Mouse (Mus musculus) G1E (cell line): ENCODE data around the gene Tssc4.

Source experiments
- CTCF ChIP-seq: IDR thresholded peaks from 2 replicates; pipeline ENCODE4 v1.5.1; 2012; ENCODE audit warnings: low read depth, low read length, inconsistent platforms, mixed read lengths
- GATA1 ChIP-seq: IDR thresholded peaks from 2 replicates; pipeline ENCODE4 v1.6.1; 2012; ENCODE audit warnings: borderline replicate concordance, low read length, inconsistent platforms, mixed read lengths
- GATA2 ChIP-seq: IDR thresholded peaks from 2 replicates; pipeline ENCODE4 v1.6.1; 2012; ENCODE audit warnings: low read depth, low read length, inconsistent platforms, borderline replicate concordance
- POLR2AphosphoS5 ChIP-seq: IDR thresholded peaks from 2 replicates; pipeline ENCODE4 v1.6.1; 2012; ENCODE audit warnings: low read depth, low read length, inconsistent platforms; ENCODE audit not compliant: insufficient replicate concordance
- TAL1 ChIP-seq: conservative IDR thresholded peaks from 2 replicates; pipeline ENCODE4 v1.6.1; 2012; ENCODE audit warnings: low read depth, low read length, inconsistent platforms, mixed read lengths

- TF ChIP-seq CTCF: no peak
- TF ChIP-seq POLR2AphosphoS5: no peak
- no peak for TF ChIP-seq GATA2
- TF ChIP-seq GATA1: no peak
- no peak for TF ChIP-seq TAL1
Measured at GRCm38 (mm10) chr7:143075394-143075793, 6.3 kb downstream of the Tssc4 start.
